Mouse (Mus musculus): Measurements from ENCODE around the gene Ak1. TPM values are rescaled to one million over a fixed set of nuclear protein-coding genes. Genes with fewer than 3 reads are reported as not detected.

Gene Ak1
- total RNA-seq, 1 experiment, result 90.8 TPM

- no peaks in the 10 kb centered on the region for H3K9me3 ChIP-seq (ENCODE audit: control insufficient read depth, insufficient read depth, low read depth, low read length)
- no peak overlapping the region for H3K27ac ChIP-seq (ENCODE audit: insufficient read depth, low read depth, low read length, poor library complexity, severe bottlenecking)
- in situ Hi-C loops (cut with MboI; ENCODE audit: low sequenced_read_pairs in 2 of 2, unreplicated experiment in 2 of 2), result no loop called here
- DNase-seq (ENCODE audit: low read depth, low spot score), result no peak
- H3K4me1 ChIP-seq (ENCODE audit: control insufficient read depth in 2 of 2, insufficient read depth in 2 of 2, low read length in 2 of 2, poor library complexity in 1 of 2), result peaks cover 1 to 46% of the 10 kb centered on the region in 2 experiments
- no peak for TF ChIP-seq ZNF384 (IDR thresholded peaks at IDR 0.05; ENCODE audit: low read depth, low read length)
- H3K4me3 ChIP-seq (ENCODE audit: insufficient read depth in 1 of 2, low read depth in 1 of 2, low read length in 2 of 2, poor library complexity in 1 of 2, severe bottlenecking in 1 of 2), result no peak overlapping the region
- H3K9ac ChIP-seq (ENCODE audit: insufficient read depth, low read depth, low read length, poor library complexity, severe bottlenecking), result no peak overlapping the region
- peaks cover 2% of the 10 kb centered on the region; the same call in 1 of the 2 replicates for H3K36me3 ChIP-seq (ENCODE audit: control insufficient read depth, insufficient read depth, low read length, poor library complexity, severe bottlenecking)
These were observed 2.7 kb downstream of the Ak1 start for GRCm38 (mm10) chr2:32624111-32624748.

GRCm38 (mm10) chr2:32625212-32625872 is 3.8 kb downstream of the Ak1 start:
- in situ Hi-C loops (cut with MboI; ENCODE audit: low sequenced_read_pairs in 2 of 2, unreplicated experiment in 2 of 2), result no loop called here
- Histone ChIP-seq H3K36me3 (ENCODE audit: control insufficient read depth, insufficient read depth, low read length, poor library complexity, severe bottlenecking) (no peaks in the 10 kb centered on the region), H3K4me3 (ENCODE audit: insufficient read depth in 1 of 2, low read depth in 1 of 2, low read length in 2 of 2, poor library complexity in 1 of 2, severe bottlenecking in 1 of 2) (peak overlapping the region in 1 of 2 experiments; percentile 22; a peak in 2 of 4 replicates), H3K9ac (ENCODE audit: insufficient read depth, low read depth, low read length, poor library complexity, severe bottlenecking) (no peak overlapping the region), H3K27ac (ENCODE audit: insufficient read depth, low read depth, low read length, poor library complexity, severe bottlenecking) (no peak overlapping the region), H3K9me3 (ENCODE audit: control insufficient read depth, insufficient read depth, low read depth, low read length) (no peaks in the 10 kb centered on the region), H3K4me1 (ENCODE audit: control insufficient read depth in 2 of 2, insufficient read depth in 2 of 2, low read length in 2 of 2, poor library complexity in 1 of 2) (peaks cover 1 to 45% of the 10 kb centered on the region in 2 experiments)
- DNase-seq (ENCODE audit: low read depth, low spot score), result no peak
- no peak for TF ChIP-seq MAFK (IDR thresholded peaks at IDR 0.05; ENCODE audit: insufficient read depth, low read depth, low read length)
- no peak for TF ChIP-seq HCFC1 (IDR thresholded peaks at IDR 0.05; ENCODE audit: borderline replicate concordance, insufficient read depth, low read length)
- no peak for TF ChIP-seq ZC3H11A (IDR thresholded peaks at IDR 0.05; ENCODE audit: borderline replicate concordance, low read depth, low read length)
- no peak for TF ChIP-seq ZNF384 (IDR thresholded peaks at IDR 0.05; ENCODE audit: low read depth, low read length)
- no peak for TF ChIP-seq CHD2 (IDR thresholded peaks at IDR 0.05; ENCODE audit: low read depth, low read length)

GRCm38 (mm10) chr2:32625873-32626694 is 4.5 kb downstream of the Ak1 start:
- Histone ChIP-seq H3K36me3 (ENCODE audit: control insufficient read depth, insufficient read depth, low read length, poor library complexity, severe bottlenecking) (peaks cover under 1% of the 10 kb centered on the region; the same call in 1 of the 2 replicates), H3K9me3 (ENCODE audit: control insufficient read depth, insufficient read depth, low read depth, low read length) (no peaks in the 10 kb centered on the region), H3K27ac (ENCODE audit: insufficient read depth, low read depth, low read length, poor library complexity, severe bottlenecking) (no peak overlapping the region), H3K4me3 (ENCODE audit: insufficient read depth in 1 of 2, low read depth in 1 of 2, low read length in 2 of 2, poor library complexity in 1 of 2, severe bottlenecking in 1 of 2) (no peak overlapping the region), H3K9ac (ENCODE audit: insufficient read depth, low read depth, low read length, poor library complexity, severe bottlenecking) (no peak overlapping the region), H3K4me1 (ENCODE audit: control insufficient read depth in 2 of 2, insufficient read depth in 2 of 2, low read length in 2 of 2, poor library complexity in 1 of 2) (peaks cover 1 to 44% of the 10 kb centered on the region in 2 experiments)
- DNase-seq (ENCODE audit: low read depth, low spot score), result no peak
- in situ Hi-C loops (cut with MboI; ENCODE audit: low sequenced_read_pairs in 2 of 2, unreplicated experiment in 2 of 2), result no loop called here
- TF ChIP-seq HCFC1 (IDR thresholded peaks at IDR 0.05; ENCODE audit: borderline replicate concordance, insufficient read depth, low read length), result no peak
- peak; percentile 54; the same call in 1 of the 2 replicates for TF ChIP-seq MAFK (IDR thresholded peaks at IDR 0.05; ENCODE audit: insufficient read depth, low read depth, low read length)
- no peak for TF ChIP-seq ZNF384 (IDR thresholded peaks at IDR 0.05; ENCODE audit: low read depth, low read length)
- TF ChIP-seq CHD2 (IDR thresholded peaks at IDR 0.05; ENCODE audit: low read depth, low read length), result no peak

DNA sequence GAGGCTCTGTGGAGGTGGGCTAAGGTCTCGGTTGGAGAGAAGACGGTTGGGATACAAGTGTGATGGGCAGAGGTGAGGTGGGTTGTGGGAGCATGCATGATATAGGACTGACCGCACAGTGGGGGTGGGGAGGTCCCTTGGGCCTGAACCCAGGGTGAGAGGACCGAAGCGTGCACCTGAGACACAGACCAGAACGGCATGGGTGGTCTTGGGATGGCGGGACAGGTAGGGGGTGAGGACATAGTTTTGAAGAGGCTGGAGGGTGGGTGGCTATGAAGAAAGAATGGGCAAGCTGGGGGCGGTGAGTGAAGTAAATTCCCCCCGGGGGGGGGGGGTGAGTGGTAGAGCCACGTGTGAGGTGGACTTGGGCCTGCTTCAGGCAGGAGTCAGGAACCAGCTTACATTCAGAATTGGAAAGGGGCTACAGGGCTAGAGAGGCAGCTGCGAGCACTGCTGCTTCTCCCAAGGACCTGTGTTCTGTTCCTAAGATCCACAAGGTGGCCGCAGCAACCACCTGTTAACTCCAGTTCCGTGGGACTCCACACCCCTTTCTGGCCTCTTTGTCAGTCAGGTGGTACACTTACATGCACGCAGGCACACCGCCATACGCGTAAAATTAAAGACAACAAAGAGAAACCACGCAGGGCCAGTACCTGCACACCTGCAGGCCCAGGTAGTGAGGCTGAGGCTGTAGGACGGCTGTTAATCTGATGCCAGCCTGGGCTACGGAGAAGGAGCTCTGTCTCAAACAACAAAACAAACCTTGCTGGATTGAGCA is 5.9 kb downstream of the Ak1 start:
- H3K9me3 ChIP-seq (ENCODE audit: control insufficient read depth, insufficient read depth, low read depth, low read length), result no peaks in the 10 kb centered on the region
- peak overlapping the region; percentile 4 to 71; a peak in 2 of 4 replicates for H3K4me3 ChIP-seq (ENCODE audit: insufficient read depth in 1 of 2, low read depth in 1 of 2, low read length in 2 of 2, poor library complexity in 1 of 2, severe bottlenecking in 1 of 2)
- H3K27ac ChIP-seq (ENCODE audit: insufficient read depth, low read depth, low read length, poor library complexity, severe bottlenecking), result peak overlapping the region; percentile 38
- in situ Hi-C loops (cut with MboI; ENCODE audit: low sequenced_read_pairs in 2 of 2, unreplicated experiment in 2 of 2), result no loop called here
- DNase-seq (ENCODE audit: low read depth, low spot score), result no peak
- H3K4me1 ChIP-seq (ENCODE audit: control insufficient read depth in 2 of 2, insufficient read depth in 2 of 2, low read length in 2 of 2, poor library complexity in 1 of 2), result peaks cover 1 to 42% of the 10 kb centered on the region in 2 experiments
- no peak overlapping the region for H3K9ac ChIP-seq (ENCODE audit: insufficient read depth, low read depth, low read length, poor library complexity, severe bottlenecking)
- H3K36me3 ChIP-seq (ENCODE audit: control insufficient read depth, insufficient read depth, low read length, poor library complexity, severe bottlenecking), result peaks cover 10% of the 10 kb centered on the region
- TF ChIP-seq HCFC1 (IDR thresholded peaks at IDR 0.05; ENCODE audit: borderline replicate concordance, insufficient read depth, low read length) (no peak), CHD2 (IDR thresholded peaks at IDR 0.05; ENCODE audit: low read depth, low read length) (no peak), MAFK (IDR thresholded peaks at IDR 0.05; ENCODE audit: insufficient read depth, low read depth, low read length) (no peak), ZNF384 (IDR thresholded peaks at IDR 0.05; ENCODE audit: low read depth, low read length) (no peak), ZC3H11A (IDR thresholded peaks at IDR 0.05; ENCODE audit: borderline replicate concordance, low read depth, low read length) (no peak)

Data from ES-E14 (cell line).